16 mouse cellular contexts compared by ENCODE assay signal in the genomic region with DNA sequence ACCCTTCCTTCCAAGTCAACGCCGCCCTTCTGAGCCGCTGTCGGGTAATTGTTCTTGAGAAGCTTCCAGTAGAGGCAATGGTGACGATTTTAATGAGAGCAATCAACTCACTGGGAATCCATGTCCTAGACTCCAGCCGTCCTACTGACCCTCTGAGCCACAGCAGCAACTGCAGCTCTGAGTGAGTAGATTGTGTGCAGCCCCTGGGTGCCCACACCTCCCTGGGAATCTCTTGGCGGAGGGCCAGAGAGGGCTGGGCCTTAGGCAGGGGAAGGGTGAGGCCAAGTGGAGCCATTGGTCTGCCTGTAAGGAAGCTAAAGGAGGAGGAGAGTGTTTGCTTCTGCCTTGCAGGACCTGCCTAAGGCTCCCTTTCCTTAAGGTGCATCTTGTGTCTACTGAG. TPM values are rescaled to one million over a fixed set of nuclear protein-coding genes. Genes with fewer than 3 reads are reported as not detected.
DNase-seq lines count a peak whose midpoint lies in the region; ATAC-seq and TF ChIP-seq lines count a peak whose summit lies in the region.
"Had no signal": no experiment of that assay in that cellular context is flagged by ENCODE, and none has a peak within 500 bp of the region (broad histone marks: within the 10 kb centered on the region; RNA-seq: fewer than 3 reads in every experiment).

No protein-coding gene starts in this region.

- H3K27me3 ChIP-seq in heart, postnatal 0 days (ENCODE audit: control insufficient read depth, insufficient read depth, low read length) = no peaks in the 10 kb centered on the region
- H3K27me3 ChIP-seq in myocyte (ENCODE audit: control insufficient read depth, insufficient read depth, insufficient read length) = no peaks in the 10 kb centered on the region
- H3K27me3 ChIP-seq in kidney, embryonic 14.5 days (ENCODE audit: control insufficient read depth, insufficient read depth, low read length) = no peaks in the 10 kb centered on the region

- no peak for ATAC-seq in heart, postnatal 0 days (ENCODE audit: insufficient read depth, low read depth)
- no peak for ATAC-seq in kidney, embryonic 14.5 days (ENCODE audit: low FRiP score, low TSS enrichment)
- ATAC-seq: intestine, embryonic 16.5 days had no signal

- TF ChIP-seq CTCF in heart, postnatal 0 days (IDR thresholded peaks at IDR 0.05; ENCODE audit: low read depth) = no peak

- DNase-seq in cerebellum, adult 9-11 months = peak; percentile 26
- DNase-seq in cerebellum, adult 9-10 months = no peak
- DNase-seq in heart, postnatal 0 days (ENCODE audit: low spot score) = peak; percentile 23
- DNase-seq in heart, adult 8-10 months (ENCODE audit: low spot score) = no peak
- DNase-seq in lung, postnatal 14 days = peak; percentile 5
- DNase-seq in lung, adult 18-20 months = no peak
- DNase-seq: right cerebral cortex, postnatal 4 days had no signal

- no peak overlapping the region for H3K9ac ChIP-seq in heart, postnatal 0 days (replicated peaks; ENCODE audit: low read depth, low read length)
- no peak overlapping the region for H3K9ac ChIP-seq in kidney, embryonic 14.5 days (ENCODE audit: low read depth, low read length)

- 50% methylated on average over 7 of the region's 7 CpGs for WGBS in heart, postnatal 0 days
- WGBS in kidney, embryonic 14.5 days = 86% methylated on average over 7 of the region's 7 CpGs

- H3K27ac ChIP-seq in heart, postnatal 0 days (ENCODE audit: low read depth) = 0 out of 2 replicates have a peak overlapping the region, but pooled peaks have one; percentile 20
- no peak overlapping the region for H3K27ac ChIP-seq in kidney, embryonic 14.5 days (ENCODE audit: low read depth, low read length)
- H3K27ac ChIP-seq: hindbrain, embryonic 10.5 days had no signal

- H3K79me2 ChIP-seq in myocyte (ENCODE audit: control insufficient read depth, insufficient read depth) = peaks cover 60% of the 10 kb centered on the region

- H3K9me3 ChIP-seq in heart, postnatal 0 days (replicated peaks; ENCODE audit: control insufficient read depth, low read length) = no peaks in the 10 kb centered on the region
- no peaks in the 10 kb centered on the region for H3K9me3 ChIP-seq in kidney, embryonic 14.5 days (ENCODE audit: control insufficient read depth, low read length)
- H3K9me3 ChIP-seq: hindbrain, embryonic 10.5 days had no signal

- H3K36me3 ChIP-seq in heart, postnatal 0 days (replicated peaks; ENCODE audit: control insufficient read depth, insufficient read depth, low read length) = peaks cover 44% of the 10 kb centered on the region
- peaks cover 31% of the 10 kb centered on the region for H3K36me3 ChIP-seq in myocyte (ENCODE audit: control insufficient read depth, insufficient read depth)
- H3K36me3 ChIP-seq in kidney, embryonic 14.5 days (ENCODE audit: control insufficient read depth, insufficient read depth, low read length) = peaks cover 32% of the 10 kb centered on the region

- H3ac ChIP-seq in myocyte (ENCODE audit: control insufficient read depth, insufficient read length) = no peak overlapping the region

- peak; percentile 49 for TF ChIP-seq POLR2A in myocyte (IDR thresholded peaks at IDR 0.05; ENCODE audit: insufficient read length, low read depth)

- H3K4me1 ChIP-seq in heart, postnatal 0 days (ENCODE audit: control insufficient read depth, insufficient read depth) = peaks cover 27% of the 10 kb centered on the region
- H3K4me1 ChIP-seq in kidney, embryonic 14.5 days (ENCODE audit: control insufficient read depth, insufficient read depth, low read length) = peaks cover 10% of the 10 kb centered on the region; the same call in 1 of the 2 replicates

- H3K4me2 ChIP-seq in heart, postnatal 0 days (ENCODE audit: low read depth, low read length) = no peak overlapping the region
- H3K4me2 ChIP-seq in myocyte (ENCODE audit: low read depth) = peak overlapping the region; percentile 99
- no peak overlapping the region for H3K4me2 ChIP-seq in kidney, embryonic 14.5 days (replicated peaks; ENCODE audit: low read depth, low read length)

- no peak overlapping the region for H3K4me3 ChIP-seq in heart, postnatal 0 days (ENCODE audit: low read depth, low read length)
- H3K4me3 ChIP-seq in myocyte = peak overlapping the region; percentile 7
- no peak overlapping the region for H3K4me3 ChIP-seq in kidney, embryonic 14.5 days (ENCODE audit: low read length)
- H3K4me3 ChIP-seq: hindbrain, embryonic 10.5 days had no signal

- TF ChIP-seq EP300 in heart, postnatal 0 days (IDR thresholded peaks at IDR 0.05; ENCODE audit: low read depth) = no peak

TF ChIP-seq in myocyte, 11 proteins besides CTCF, POLR2A, EP300 and RAD21:
- TF ChIP-seq REST (IDR thresholded peaks at IDR 0.05; ENCODE audit: insufficient read depth, insufficient read length) = no peak
- TF ChIP-seq USF1 (IDR thresholded peaks at IDR 0.05; ENCODE audit: low read depth) = no peak
- TF ChIP-seq E2F4 (IDR thresholded peaks at IDR 0.05; ENCODE audit: insufficient read depth) = no peak
- TF ChIP-seq MAX (IDR thresholded peaks at IDR 0.05; ENCODE audit: low read depth) = no peak
- peak in 1 of 3 experiments; percentile 49 for TF ChIP-seq MYOG (IDR thresholded peaks at IDR 0.05; ENCODE audit: control insufficient read depth in 1 of 3, insufficient read depth in 1 of 3, insufficient read length in 2 of 3, low read depth in 2 of 3)
- peak; percentile 67 for TF ChIP-seq POLR2AphosphoS2 (IDR thresholded peaks at IDR 0.05; ENCODE audit: insufficient read length, low read depth)
- TF ChIP-seq TCF12 (IDR thresholded peaks at IDR 0.05; ENCODE audit: insufficient read depth, poor library complexity, severe bottlenecking) = no peak
- TF ChIP-seq SRF (IDR thresholded peaks at IDR 0.05; ENCODE audit: control insufficient read depth, insufficient read length, low read depth) = no peak
- TF ChIP-seq MYOD1 (IDR thresholded peaks at IDR 0.05; ENCODE audit: control insufficient read depth in 1 of 3, insufficient read length in 2 of 3, low read depth in 2 of 3) = peak in 1 of 3 experiments; percentile 35
- no peak for TF ChIP-seq CEBPB (IDR thresholded peaks at IDR 0.05; ENCODE audit: insufficient read depth, poor library complexity, severe bottlenecking)
- TF ChIP-seq TCF3 (IDR thresholded peaks at IDR 0.05; ENCODE audit: insufficient read length, low read depth) = no peak

RNA-seq across cellular contexts. Expression of a gene that starts 4.2 kb away (rescaled TPM):
- not detected in 2 replicates for total RNA-seq in heart, postnatal 0 days (2014; rRNA removed; ENCODE audit: low replicate concordance)
- not detected in 2 replicates for polyA plus RNA-seq in heart, postnatal 0 days (2015; fragmentation: Nextera tagmentation; extraction: Ambion mirVana)
- not detected for total RNA-seq in heart, adult 8-10 months (2022)
- not detected for polyA plus RNA-seq in myocyte (2012; fragmentation: generic; extraction: Trizol)
- polyA plus RNA-seq in kidney, embryonic 14.5 days (2014; fragmentation: Nextera tagmentation; extraction: Ambion mirVana) = not detected in 2 replicates
- total RNA-seq: left cerebral cortex, adult 8-10 months; liver, adult 2 months; monocyte, adult 5-6 weeks; neutrophil, adult 5-6 weeks had no signal
- polyA plus RNA-seq: hindbrain, embryonic 10.5 days; intestine, embryonic 16.5 days; liver, adult 2 months; stomach, embryonic 14.5 days had no signal

RNA-seq across cellular contexts. Expression of a gene that starts 5.0 kb away (rescaled TPM):
- 33.1 and 66.7 TPM in 2 replicates for total RNA-seq in heart, postnatal 0 days (2014; rRNA removed; ENCODE audit: low replicate concordance)
- polyA plus RNA-seq in heart, postnatal 0 days (2015; fragmentation: Nextera tagmentation; extraction: Ambion mirVana) = 11.2 and 12.1 TPM in 2 replicates
- total RNA-seq in heart, adult 8-10 months (2022) = 10 to 100 TPM; 17.0 to 24.1 (median 21.1) TPM
- 22.4 TPM for polyA plus RNA-seq in myocyte (2012; fragmentation: generic; extraction: Trizol)
- 14.1 and 19.0 TPM in 2 replicates for polyA plus RNA-seq in kidney, embryonic 14.5 days (2014; fragmentation: Nextera tagmentation; extraction: Ambion mirVana)

RNA-seq across cellular contexts. Expression of a gene that starts 23.1 kb away (rescaled TPM):
- 1.6 and 5.6 TPM in 2 replicates for total RNA-seq in heart, postnatal 0 days (2014; rRNA removed; ENCODE audit: low replicate concordance)
- 2.4 and 2.8 TPM in 2 replicates for polyA plus RNA-seq in heart, postnatal 0 days (2015; fragmentation: Nextera tagmentation; extraction: Ambion mirVana)
- 100 to 1,000 TPM; 269 to 374 (median 349) TPM for total RNA-seq in heart, adult 8-10 months (2022)
- 31.1 TPM for polyA plus RNA-seq in myocyte (2012; fragmentation: generic; extraction: Trizol)
- polyA plus RNA-seq in kidney, embryonic 14.5 days (2014; fragmentation: Nextera tagmentation; extraction: Ambion mirVana) = 0.14 TPM in 1 of 2 replicates, not detected in the other
- total RNA-seq: monocyte, adult 5-6 weeks; neutrophil, adult 5-6 weeks had no signal
- polyA plus RNA-seq: hindbrain, embryonic 10.5 days; intestine, embryonic 16.5 days; liver, adult 2 months had no signal

RNA-seq across cellular contexts. Expression of a gene that starts 44.2 kb away (rescaled TPM):
- 1.8 and 19.6 TPM in 2 replicates for total RNA-seq in heart, postnatal 0 days (2014; rRNA removed; ENCODE audit: low replicate concordance)
- polyA plus RNA-seq in heart, postnatal 0 days (2015; fragmentation: Nextera tagmentation; extraction: Ambion mirVana) = 13.8 and 16.1 TPM in 2 replicates
- total RNA-seq in heart, adult 8-10 months (2022) = 1 to 10 TPM; 3.6 to 7.7 (median 5.9) TPM
- polyA plus RNA-seq in myocyte (2012; fragmentation: generic; extraction: Trizol) = 85.1 TPM
- 6.6 and 7.9 TPM in 2 replicates for polyA plus RNA-seq in kidney, embryonic 14.5 days (2014; fragmentation: Nextera tagmentation; extraction: Ambion mirVana)

Comparison
In these comparisons a context has a peak if more than half of its experiments do, and no peak if none do; other contexts are left out.
1. DNase-seq: peak in cerebellum, adult 9-11 months (single experiment), heart, postnatal 0 days (single experiment) and lung, postnatal 14 days (single experiment); none in cerebellum, adult 9-10 months (single experiment), heart, adult 8-10 months (single experiment) and lung, adult 18-20 months (0 of 2).